Mouse (Mus musculus): ENCODE measurements around the gene Nr6a1. TPM values are rescaled to one million over a fixed set of nuclear protein-coding genes. Genes with fewer than 3 reads are reported as not detected.
A peak's percentile ranks its signal among the peaks of the same experiment; 100 is the strongest.

The Nr6a1 gene
- polyA plus RNA-seq, 1 experiment from 2014 or later, result 1.5 TPM

DNA sequence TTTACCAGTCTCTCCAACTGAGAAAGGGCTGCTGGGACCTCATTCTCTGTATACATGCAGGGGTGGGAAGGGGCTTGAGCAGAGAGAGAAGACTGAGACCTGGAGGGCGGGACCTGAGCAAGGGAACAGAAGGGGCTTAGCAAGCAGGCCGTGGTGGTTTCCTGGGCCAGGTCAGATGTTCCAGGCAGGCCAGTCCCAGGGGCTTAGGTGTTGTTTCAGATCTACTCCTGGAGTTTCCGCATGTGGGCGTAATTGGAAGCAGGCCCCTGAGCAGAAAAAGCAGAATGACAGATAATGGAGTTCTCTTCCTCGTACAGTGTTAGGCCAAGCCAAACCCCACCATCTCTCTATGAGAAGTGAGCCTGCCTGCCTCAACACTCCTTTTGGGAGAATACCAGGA lies 7.4 kb upstream of the Nr6a1 start:
- Histone ChIP-seq H3K4me3 (no peak overlapping the region), H3K9ac (no peak overlapping the region), H3K27me3 (peaks cover 8% of the 10 kb centered on the region), H3K4me2 (no peak overlapping the region), H3K4me1 (peaks cover 21% of the 10 kb centered on the region), H3K9me3 (replicated peaks) (no peaks in the 10 kb centered on the region; the same call in 1 of the 2 replicates), H3K36me3 (ENCODE audit: poor library complexity, severe bottlenecking) (no peaks in the 10 kb centered on the region), H3K27ac (no peak overlapping the region)
- 51% methylated on average over 5 of the region's 5 CpGs for WGBS
- no peak for ATAC-seq

GRCm38 (mm10) chr2:38933931-38934330 lies 6.4 kb upstream of the Nr6a1 start:
- 15% methylated on average over 2 of the region's 2 CpGs for WGBS
- no peak overlapping the region for H3K27ac ChIP-seq
- H3K4me3 ChIP-seq, result no peak overlapping the region
- no peaks in the 10 kb centered on the region for H3K9me3 ChIP-seq (replicated peaks)
- no peak for ATAC-seq
- H3K9ac ChIP-seq, result no peak overlapping the region
- peaks cover 8% of the 10 kb centered on the region for H3K27me3 ChIP-seq
- no peak overlapping the region for H3K4me2 ChIP-seq
- peaks cover 21% of the 10 kb centered on the region for H3K4me1 ChIP-seq
- H3K36me3 ChIP-seq (ENCODE audit: poor library complexity, severe bottlenecking), result no peaks in the 10 kb centered on the region

GRCm38 (mm10) chr2:38931851-38932667 lies 4.6 kb upstream of the Nr6a1 start, which contains the start of gene Olfml2a:
Olfml2a (plus strand) TSS chr2:38931978.
- H3K27me3 ChIP-seq, result peaks cover 8% of the 10 kb centered on the region
- 8% methylated on average over 31 of the region's 32 CpGs for WGBS

GRCm38 (mm10) chr2:38930269-38930668 lies 2.8 kb upstream of the Nr6a1 start:
- no peak for ATAC-seq
- Histone ChIP-seq H3K36me3 (ENCODE audit: poor library complexity, severe bottlenecking) (no peaks in the 10 kb centered on the region), H3K4me2 (no peak overlapping the region), H3K27me3 (peaks cover 11% of the 10 kb centered on the region), H3K9me3 (replicated peaks) (no peaks in the 10 kb centered on the region), H3K27ac (no peak overlapping the region), H3K9ac (no peak overlapping the region), H3K4me3 (no peak overlapping the region), H3K4me1 (peaks cover 28% of the 10 kb centered on the region)
- WGBS, result 81% methylated on average over 2 of the region's 2 CpGs

More at GRCm38 (mm10) chr2:38931851-38932667, 4.6 kb upstream of the Nr6a1 start, which contains the start of gene Olfml2a:
- ATAC-seq, result peak; percentile 71
- H3K4me3 ChIP-seq, result peak within 1 kb of the TSS; percentile 44
- H3K36me3 ChIP-seq (ENCODE audit: poor library complexity, severe bottlenecking), result no peaks in the 10 kb centered on the region
- peaks cover 22% of the 10 kb centered on the region for H3K4me1 ChIP-seq
- H3K27ac ChIP-seq, result no peak within 1 kb of the TSS
- peak within 1 kb of the TSS; percentile 65 for H3K9ac ChIP-seq
- H3K9me3 ChIP-seq (replicated peaks), result no peaks in the 10 kb centered on the region
- peak within 1 kb of the TSS; percentile 82 for H3K4me2 ChIP-seq

GRCm38 (mm10) chr2:38926145-38926891 lies 1.2 kb downstream of the Nr6a1 start:
- no peaks in the 10 kb centered on the region for H3K9me3 ChIP-seq (replicated peaks)
- no peak overlapping the region for H3K27ac ChIP-seq
- H3K4me1 ChIP-seq, result peaks cover 20% of the 10 kb centered on the region
- H3K27me3 ChIP-seq, result peaks cover 26% of the 10 kb centered on the region
- peak overlapping the region; percentile 74 for H3K9ac ChIP-seq
- peak overlapping the region; percentile 99 for H3K4me2 ChIP-seq
- H3K4me3 ChIP-seq, result peak overlapping the region; percentile 80
- H3K36me3 ChIP-seq (ENCODE audit: poor library complexity, severe bottlenecking), result no peaks in the 10 kb centered on the region
- under 1% methylated on average over 52 of the region's 53 CpGs for WGBS
- peak; percentile 95 for ATAC-seq

DNA sequence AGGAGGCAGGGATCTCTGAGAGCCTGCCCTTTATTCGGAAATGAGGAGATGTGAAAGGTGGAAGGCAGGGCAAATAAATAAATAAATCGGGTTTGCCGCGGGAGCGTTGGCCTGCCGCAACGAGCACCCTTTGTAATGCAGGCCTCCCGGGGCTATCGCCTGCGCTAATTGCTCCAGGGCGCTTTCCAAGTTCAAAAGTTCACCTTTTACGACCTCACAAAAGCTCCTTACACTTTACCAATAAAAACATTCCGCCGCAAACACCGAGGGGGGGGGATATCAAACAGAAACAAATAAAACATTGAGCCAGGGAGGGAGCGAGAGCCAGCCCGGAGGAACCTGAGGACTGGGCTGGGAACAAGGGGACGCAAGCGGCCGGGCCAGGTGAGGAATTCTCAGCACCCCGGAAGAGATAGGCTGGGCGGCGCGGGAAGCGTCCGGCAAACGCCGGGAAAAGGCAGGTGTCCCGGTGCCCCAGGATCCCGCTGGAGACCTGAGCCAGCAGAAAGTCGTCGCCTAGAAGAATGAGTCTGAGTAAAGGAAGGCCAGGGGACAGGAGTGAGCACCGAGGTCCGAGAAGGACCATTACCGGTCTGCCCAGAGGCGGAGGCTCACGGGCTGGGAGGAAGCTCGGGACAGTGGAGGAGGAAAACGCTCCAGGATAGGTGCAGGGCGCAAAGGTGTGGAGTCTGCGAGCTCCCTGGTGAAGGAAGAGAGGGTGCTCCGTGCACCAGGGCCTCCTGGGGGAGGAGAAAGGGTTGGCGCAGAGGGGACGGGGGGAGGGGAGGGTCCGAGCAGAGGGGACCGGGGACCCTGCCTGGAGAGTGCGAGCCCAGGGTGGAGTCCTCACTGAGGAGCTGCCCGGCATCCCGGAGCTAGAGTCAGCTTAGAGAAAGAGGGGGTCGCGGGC lies 2.1 kb downstream of the Nr6a1 start:
- Histone ChIP-seq H3K4me2 (peak overlapping the region; percentile 99), H3K9ac (peak overlapping the region; percentile 74), H3K36me3 (ENCODE audit: poor library complexity, severe bottlenecking) (no peaks in the 10 kb centered on the region), H3K27ac (no peak overlapping the region), H3K27me3 (peaks cover 21% of the 10 kb centered on the region), H3K4me3 (peak overlapping the region; percentile 80), H3K4me1 (peaks cover 18% of the 10 kb centered on the region), H3K9me3 (replicated peaks) (no peaks in the 10 kb centered on the region)
- peak; percentile 61 for ATAC-seq
- under 1% methylated on average over 47 of the region's 51 CpGs for WGBS

DNA sequence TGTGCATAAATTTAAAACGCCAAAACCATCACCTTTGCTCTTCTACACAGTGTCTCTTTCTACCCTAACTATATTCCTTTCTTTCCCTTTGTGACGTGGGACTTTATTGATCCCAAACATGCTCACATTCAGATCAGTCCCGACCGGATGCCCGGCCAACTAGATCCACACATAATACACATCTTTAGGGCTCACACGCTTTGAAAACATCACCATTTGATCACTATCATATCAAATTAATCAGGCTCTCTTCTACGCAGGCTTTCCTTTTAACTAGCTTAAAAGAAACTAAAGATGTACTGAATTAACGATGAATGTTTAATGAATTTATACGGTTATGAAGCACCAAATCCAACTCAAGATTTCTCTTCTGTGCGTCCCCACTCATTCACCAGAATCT lies 2.9 kb downstream of the Nr6a1 start:
- no peak overlapping the region for H3K27ac ChIP-seq
- 3% methylated on average over 10 of the region's 10 CpGs for WGBS
- peaks cover 18% of the 10 kb centered on the region for H3K27me3 ChIP-seq
- no peaks in the 10 kb centered on the region for H3K9me3 ChIP-seq (replicated peaks)
- H3K4me3 ChIP-seq, result peak overlapping the region; percentile 80
- H3K4me1 ChIP-seq, result peaks cover 18% of the 10 kb centered on the region
- no peak for ATAC-seq
- peak overlapping the region; percentile 74 for H3K9ac ChIP-seq
- H3K36me3 ChIP-seq (ENCODE audit: poor library complexity, severe bottlenecking), result no peaks in the 10 kb centered on the region
- peak overlapping the region; percentile 99 for H3K4me2 ChIP-seq

GRCm38 (mm10) chr2:38923911-38924310 lies 3.6 kb downstream of the Nr6a1 start:
- Histone ChIP-seq H3K4me2 (no peak overlapping the region), H3K36me3 (ENCODE audit: poor library complexity, severe bottlenecking) (no peaks in the 10 kb centered on the region), H3K27ac (no peak overlapping the region), H3K9ac (no peak overlapping the region), H3K4me1 (peaks cover 18% of the 10 kb centered on the region), H3K4me3 (no peak overlapping the region), H3K9me3 (replicated peaks) (no peaks in the 10 kb centered on the region), H3K27me3 (peaks cover 18% of the 10 kb centered on the region)
- WGBS, result 18% methylated on average over 2 of the region's 2 CpGs
- no peak for ATAC-seq

- Histone ChIP-seq H3K4me1 (peaks cover 18% of the 10 kb centered on the region), H3K4me2 (no peak overlapping the region), H3K4me3 (no peak overlapping the region), H3K27ac (no peak overlapping the region), H3K36me3 (ENCODE audit: poor library complexity, severe bottlenecking) (no peaks in the 10 kb centered on the region), H3K9ac (no peak overlapping the region), H3K9me3 (replicated peaks) (no peaks in the 10 kb centered on the region), H3K27me3 (peaks cover 18% of the 10 kb centered on the region)
- WGBS, result 18% methylated on average over 3 of the region's 3 CpGs
- ATAC-seq, result no peak
Measured at GRCm38 (mm10) chr2:38923471-38923870, 4.0 kb downstream of the Nr6a1 start.

GRCm38 (mm10) chr2:38921374-38921773 lies 6.1 kb downstream of the Nr6a1 start:
- no peak overlapping the region for H3K27ac ChIP-seq
- H3K9me3 ChIP-seq (replicated peaks), result no peaks in the 10 kb centered on the region
- H3K4me2 ChIP-seq, result no peak overlapping the region
- no peaks in the 10 kb centered on the region for H3K36me3 ChIP-seq (ENCODE audit: poor library complexity, severe bottlenecking)
- H3K9ac ChIP-seq, result no peak overlapping the region
- H3K27me3 ChIP-seq, result peaks cover 18% of the 10 kb centered on the region
- peaks cover 14% of the 10 kb centered on the region for H3K4me1 ChIP-seq
- no peak for ATAC-seq
- H3K4me3 ChIP-seq, result no peak overlapping the region
- 18% methylated on average over 1 of the region's 1 CpGs for WGBS

- H3K4me3 ChIP-seq, result no peak overlapping the region
Measured at GRCm38 (mm10) chr2:38916947-38917691, 10.4 kb downstream of the Nr6a1 start.

More at GRCm38 (mm10) chr2:38916947-38917691, 10.4 kb downstream of the Nr6a1 start:
- Histone ChIP-seq H3K9ac (no peak overlapping the region), H3K4me1 (peaks cover 5% of the 10 kb centered on the region), H3K4me2 (no peak overlapping the region), H3K9me3 (replicated peaks) (no peaks in the 10 kb centered on the region), H3K36me3 (ENCODE audit: poor library complexity, severe bottlenecking) (no peaks in the 10 kb centered on the region), H3K27ac (no peak overlapping the region), H3K27me3 (no peaks in the 10 kb centered on the region)
- ATAC-seq, result no peak
- 19% methylated on average over 4 of the region's 4 CpGs for WGBS
